Mouse (Mus musculus): Measurements from ENCODE around the gene Glb1l.

GRCm38 (mm10) chr1:75248041-75248772 is 37.6 kb upstream of the Glb1l start:
- TF ChIP-seq CTCF (IDR thresholded peaks at IDR 0.05; ENCODE audit: extremely low read depth, insufficient read depth, insufficient read length, insufficient replicate concordance), result no peak
- TF ChIP-seq POLR2A (IDR thresholded peaks at IDR 0.05; ENCODE audit: low read depth, low read length), result no peak

Measured in spleen, adult 2 months (tissue).